Mouse (Mus musculus) heart, adult 9 months (tissue): Measurements from ENCODE around the gene Cpox.

ENCODE experiments used
- DNase-seq, 2 experiments: peaks; one replicate each; pipeline ENCODE4 v3.0.0; 2022; ENCODE audit warnings: low spot score in 2 of 2

The Cpox gene

DNA sequence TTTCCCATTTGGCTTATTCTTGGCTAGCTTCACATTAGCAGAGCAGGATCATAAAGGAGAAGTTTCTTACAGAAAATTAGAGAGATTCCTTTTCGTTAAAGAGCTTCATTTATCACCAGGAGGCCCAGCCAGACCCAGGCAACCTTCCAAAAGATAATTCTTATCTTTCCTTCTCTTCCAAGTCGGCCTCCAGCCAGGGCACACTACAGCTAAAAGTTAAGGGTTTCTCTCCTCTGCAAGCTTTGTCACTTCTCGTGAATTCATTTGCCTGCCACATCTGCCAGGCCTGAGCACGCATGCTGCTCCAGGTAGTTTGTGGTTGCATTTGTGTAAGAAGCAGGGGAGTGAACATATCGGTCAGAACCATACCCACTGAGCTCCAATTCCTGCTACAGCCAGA, 828 bp upstream of the Cpox start:
- peak in 1 of 2 experiments; percentile 22 for DNase-seq

DNA sequence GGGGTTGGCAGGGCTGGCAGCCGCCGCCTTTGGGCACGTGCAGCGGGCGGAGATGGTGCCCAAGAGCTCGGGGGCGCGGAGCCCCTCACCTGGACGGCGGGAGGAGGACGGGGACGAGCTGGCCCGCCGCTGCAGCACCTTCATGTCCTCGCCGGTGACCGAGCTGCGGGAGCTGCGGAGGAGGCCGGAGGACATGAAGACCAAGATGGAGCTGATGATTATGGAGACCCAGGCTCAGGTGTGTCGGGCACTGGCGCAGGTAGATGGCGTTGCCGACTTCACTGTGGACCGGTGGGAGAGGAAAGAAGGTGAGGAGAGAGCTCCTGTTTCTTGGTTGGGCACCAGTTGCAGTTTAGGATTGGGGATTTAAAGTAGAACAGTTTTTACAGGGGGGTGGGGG, 551 bp downstream of the Cpox start:
- DNase-seq, result no peak

DNA sequence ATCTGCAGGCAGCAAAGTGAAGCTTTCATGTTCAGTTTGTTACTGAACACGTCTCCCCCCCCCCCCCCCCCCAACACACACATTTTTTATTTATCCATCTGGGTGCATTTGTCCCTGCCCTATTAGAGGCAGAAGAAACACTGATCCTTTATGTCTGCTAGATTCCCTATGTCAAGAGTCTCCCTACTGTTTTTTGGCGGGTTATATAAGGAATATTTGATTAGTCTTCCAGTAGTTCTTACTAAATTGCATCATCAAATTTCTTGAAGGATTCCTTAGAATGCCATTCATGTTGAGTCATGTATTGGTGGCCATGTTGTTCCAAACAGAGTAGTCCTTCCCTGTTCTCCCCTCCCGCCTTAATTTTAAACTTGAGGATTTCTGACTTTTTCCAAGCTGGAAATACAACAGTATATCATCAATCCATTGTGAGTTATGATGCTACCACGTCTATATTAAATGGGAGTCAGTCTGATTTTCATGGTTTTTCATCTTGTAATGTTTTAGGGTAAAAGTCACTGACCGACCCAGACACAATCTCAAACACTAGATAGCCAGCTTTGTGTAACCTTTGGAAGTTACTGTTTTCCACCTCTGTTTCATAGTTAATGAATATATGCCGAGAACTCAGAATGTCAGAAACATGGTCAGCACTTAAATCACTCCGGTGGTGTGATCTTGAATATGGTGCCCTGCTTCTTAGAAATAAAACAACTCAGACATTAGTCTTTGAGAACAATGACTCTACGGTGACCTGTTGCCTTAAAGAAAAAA, 1.3 kb downstream of the Cpox start:
- no peak for DNase-seq

DNA sequence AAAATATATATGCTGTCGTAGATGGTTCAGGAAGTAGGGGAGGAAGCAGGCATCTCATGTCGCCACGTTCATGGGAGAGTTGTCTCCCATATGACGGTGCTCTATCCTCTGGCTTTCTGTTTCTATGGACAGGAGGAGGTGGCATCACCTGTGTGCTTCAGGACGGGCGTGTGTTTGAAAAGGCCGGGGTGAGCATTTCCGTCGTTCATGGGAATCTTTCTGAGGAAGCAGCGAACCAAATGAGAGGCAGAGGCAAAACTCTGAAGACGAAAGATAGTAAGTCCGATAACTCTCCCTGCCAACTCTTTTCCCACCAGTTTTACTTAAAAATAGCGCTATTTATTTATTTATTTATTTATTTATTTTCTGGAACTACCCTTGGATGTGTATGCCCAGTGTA, 2.3 kb downstream of the Cpox start:
- no peak for DNase-seq

DNA sequence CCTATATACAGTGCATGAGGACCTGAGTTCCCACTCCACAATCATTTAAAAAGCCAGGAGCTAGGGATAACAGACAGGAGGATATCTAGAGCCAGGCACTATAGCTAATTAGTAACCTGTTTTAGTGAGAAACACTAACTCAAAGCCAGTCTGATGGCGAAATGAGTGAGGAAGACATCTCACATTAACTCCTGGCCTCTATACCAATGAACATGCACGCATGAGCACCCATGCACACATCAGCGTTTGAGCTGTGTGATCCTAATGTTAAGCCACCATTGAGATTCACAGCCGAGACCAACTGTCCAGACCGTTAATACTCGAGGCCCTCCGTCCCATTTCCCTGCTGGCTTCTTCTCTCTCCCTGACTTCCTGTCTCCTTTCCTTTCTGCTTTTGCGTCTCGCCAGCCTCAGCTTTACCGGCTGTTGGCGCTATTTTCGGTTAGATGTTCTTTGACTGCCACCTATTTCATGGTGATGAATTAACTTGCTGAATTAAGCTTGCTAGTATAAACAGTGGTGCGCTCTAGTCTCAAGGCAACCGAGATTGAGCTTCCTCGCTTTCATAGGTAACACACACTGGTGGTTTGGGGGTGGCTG, 3.8 kb downstream of the Cpox start:
- DNase-seq, result no peak

DNA sequence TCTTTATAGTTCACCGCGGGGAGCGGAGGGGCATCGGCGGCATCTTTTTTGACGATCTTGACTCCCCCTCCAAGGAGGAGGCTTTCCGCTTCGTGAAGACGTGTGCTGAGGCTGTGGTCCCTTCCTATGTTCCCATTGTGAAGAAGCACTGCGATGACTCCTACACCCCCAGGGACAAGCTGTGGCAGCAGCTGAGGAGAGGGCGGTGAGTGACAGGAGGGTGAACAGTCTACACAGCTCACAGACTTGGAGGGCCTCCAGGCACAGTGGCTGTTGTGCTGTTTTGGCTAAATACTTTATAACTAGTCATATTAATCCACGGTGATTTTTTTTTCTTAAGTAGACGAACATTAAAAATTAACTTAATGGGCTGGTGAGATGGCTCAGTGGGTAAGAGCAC, 5.2 kb downstream of the Cpox start:
- no peak for DNase-seq

DNA sequence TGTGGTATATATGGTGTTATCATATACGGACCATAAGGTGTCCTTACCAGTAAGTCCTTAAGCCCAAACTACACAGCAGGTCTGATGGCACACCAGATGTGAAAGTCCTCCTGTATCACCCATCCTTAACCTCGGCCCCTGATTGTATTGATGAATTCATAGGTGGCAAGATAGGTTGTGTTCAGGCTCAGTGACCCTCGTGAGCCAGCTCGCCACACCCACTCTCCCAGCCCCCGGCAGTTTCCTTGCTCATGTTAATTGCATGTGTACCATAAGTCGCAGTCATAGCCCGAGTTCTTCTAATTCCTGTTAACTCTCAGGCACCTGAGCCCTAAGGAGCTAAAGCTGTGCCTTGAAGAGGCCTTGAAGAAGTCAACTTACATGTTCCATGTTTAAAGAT, 6.1 kb downstream of the Cpox start:
- no peak for DNase-seq

DNA sequence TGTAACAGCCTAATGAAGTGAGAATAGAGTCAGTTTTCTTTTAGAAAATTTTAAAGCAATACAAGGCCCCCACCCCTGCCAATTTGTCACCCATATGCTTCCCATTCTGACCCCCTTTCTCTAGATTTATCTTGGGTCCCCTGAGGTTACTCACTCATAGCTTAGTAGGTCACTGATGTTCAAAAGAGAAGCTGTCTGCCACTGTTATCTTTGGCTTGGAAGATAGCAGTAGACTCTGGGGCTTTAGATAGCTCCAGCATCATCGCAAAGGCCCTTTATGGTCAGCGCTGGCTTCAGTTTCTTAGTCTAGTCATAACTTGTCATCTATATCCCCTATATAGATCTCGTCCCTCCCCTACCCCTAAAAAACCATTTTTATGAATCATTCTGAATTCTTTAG, 6.5 kb downstream of the Cpox start:
- DNase-seq, result no peak

DNA sequence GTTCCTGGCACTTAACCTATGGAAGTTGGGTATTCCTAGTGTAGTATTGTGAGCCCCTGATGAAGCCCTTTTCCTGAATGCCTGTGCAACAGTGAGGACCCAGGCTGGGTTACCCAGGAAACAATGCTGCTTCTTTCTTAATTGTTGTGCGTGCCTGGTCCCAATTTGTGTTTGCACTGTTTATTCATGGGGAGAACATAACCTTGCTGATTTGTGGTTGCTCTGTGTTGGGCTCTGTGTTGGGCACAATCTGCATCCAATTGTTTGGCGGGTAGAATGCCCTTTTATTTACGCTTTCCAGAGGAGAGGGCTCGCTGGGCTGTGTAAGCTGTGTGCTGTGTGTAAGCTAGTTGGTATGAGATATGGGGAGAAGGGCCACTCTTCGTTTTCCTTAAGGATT, 7.4 kb downstream of the Cpox start:
- no peak for DNase-seq

DNA sequence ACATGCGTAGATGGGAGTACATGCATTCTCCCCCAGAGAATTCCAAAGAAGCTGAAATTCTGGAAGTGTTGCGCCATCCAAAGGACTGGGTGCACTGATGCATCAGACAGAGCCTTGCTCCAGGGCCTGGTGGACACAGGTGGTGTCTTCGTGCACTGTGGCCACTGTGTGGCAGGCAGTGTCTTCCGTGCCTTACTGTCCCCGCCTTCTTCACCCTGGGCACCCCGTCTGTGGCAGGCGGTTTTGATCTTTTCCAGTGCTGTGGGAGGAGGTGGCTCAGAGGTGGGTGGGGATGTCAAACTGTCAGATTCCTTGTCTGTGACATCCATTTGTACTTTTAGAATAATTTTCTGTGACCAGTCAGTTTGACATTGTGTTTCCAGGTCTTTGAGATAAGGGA, 8.6 kb downstream of the Cpox start:
- DNase-seq, result no peak

DNA sequence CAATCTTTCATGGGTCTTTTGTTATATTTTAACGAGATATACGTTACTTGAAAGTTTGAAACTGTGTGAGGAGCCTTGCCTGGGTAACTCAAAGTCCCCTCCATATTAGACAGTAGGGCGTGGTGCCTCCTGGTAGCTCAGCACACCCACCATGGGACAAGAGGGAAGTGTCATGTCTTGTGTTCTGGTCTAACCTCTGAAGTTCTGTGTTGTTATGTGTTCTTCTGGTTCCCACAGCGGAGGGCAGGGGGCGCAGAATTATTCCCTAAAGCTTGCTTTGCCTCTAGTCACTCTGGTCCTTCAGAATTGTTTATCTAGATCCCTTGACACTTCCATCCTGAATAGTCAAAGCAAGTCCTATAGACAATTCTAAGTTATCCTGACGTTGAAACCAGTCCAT, 12.0 kb downstream of the Cpox start:
- no peak for DNase-seq

DNA sequence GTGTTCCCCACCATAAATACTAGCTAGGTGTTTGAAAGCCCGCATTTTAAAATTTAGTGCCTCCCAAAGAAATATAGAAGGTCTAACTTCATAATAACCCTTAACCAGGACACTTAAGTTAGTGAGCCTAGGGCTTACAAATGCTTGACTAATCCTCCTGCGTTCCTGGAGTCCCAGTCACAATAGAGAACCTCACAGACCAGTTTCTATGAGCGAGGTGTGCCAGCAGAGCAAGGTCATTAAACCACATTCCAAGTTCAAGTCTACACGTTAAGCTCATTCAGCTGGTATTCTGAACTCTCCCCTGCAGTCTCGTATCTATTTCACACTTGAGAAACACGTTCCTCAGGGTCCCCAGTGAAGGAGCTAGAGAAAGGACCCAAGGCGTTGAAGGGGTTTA, 12.8 kb downstream of the Cpox start:
- DNase-seq, result no peak

DNA sequence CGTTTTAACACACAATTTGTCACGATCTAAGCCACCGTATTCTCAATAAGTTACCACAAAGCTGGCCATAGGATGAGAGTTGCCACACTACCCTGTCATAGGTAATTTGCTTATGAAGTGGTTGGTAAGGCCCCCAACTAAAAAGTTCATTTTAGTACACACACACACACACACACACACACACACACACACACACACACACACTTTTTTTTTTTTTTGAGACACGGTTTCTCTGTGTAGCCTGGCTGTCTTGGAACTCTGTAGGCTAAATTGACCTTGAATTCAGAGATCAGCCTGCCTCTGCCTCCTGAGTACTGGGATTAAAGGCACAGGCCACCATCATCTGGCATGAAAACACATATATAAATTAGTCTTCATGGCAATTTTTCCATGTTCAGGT, 13.8 kb downstream of the Cpox start:
- DNase-seq, result no peak

DNA sequence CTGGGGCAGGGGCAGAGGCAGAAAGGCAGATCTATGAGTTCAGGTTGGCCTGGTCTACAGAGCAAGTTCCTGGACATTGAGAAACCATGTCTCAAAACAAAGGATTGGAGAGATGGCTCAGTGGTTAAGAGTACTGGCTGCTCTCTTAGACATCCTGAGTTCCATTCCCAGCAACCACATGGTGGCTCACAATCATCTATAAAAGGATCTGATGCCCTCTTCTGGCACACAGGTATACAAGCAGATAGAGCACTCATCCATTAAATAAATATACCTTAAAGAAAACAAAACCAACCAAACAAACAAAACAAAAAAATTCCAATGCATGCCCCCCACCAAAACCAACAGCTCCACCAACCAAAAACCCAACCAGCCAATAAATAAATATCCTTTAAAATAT, 14.4 kb downstream of the Cpox start:
- no peak for DNase-seq

DNA sequence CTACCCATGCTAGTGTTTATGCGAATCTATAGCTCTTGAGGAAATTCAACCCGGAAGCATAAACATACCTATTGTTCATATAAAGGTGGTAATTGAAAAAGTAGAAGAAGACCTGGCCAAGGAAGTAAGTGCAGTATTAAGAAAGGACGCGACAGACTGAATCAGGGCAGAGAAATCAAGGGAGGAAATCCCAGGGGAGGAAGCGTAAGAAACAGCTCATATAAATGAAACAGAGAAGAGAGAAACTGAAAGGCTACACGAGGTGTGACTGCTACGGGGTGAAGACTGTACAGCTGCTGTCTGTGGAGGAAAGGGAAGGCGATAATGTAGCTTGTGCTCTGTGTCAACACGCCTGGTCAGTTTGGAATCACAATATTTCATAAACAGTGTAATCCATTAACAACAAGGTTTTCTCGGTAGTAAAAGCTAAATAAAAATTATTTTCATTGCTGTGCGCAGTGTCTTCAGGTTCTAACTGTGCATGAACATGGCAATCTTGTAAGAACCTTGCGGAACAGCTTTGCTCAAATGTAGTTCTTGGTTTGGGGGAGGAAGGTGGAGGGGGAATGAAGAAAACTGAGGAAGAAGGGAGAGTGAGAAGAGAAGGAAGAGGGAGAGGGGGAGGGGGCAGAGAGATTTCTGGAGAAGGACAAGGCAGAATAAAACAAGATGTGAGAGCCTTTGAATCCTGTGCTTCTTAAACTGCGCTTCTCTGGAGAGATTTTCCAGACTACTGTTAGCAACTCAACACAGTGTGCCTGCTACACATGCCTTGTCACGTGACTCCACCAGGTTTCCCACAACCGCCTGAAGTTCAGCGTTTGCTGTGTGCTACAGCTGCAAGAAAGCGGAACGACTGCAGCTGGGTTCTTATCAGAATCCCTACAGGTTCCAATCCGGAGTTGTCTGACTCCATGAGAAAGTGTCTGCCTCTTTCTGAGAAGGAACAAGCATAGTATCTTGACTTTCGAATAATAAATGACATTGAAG, 15.8 kb downstream of the Cpox start:
- peak; percentile 29 to 40 for DNase-seq

DNA sequence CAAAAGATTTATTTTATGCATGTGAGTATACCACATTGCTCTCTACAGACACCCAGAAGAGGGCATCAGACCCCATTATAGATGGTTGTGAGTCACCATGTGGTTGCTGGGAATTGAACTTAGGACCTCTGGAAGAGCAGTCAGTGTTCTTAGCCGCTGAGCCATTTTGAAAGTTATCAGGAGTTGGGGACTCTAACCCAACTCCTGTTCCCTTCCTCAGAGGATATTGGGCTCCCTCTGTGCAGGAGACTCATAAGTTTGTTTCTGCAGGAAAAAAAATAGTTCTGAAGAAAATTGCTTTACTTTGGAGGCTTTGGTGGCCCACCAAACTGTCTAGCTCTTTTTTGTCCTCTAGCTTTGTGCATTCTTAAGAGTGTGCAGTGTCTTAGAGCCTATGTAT, 18.4 kb downstream of the Cpox start:
- no peak for DNase-seq

DNA sequence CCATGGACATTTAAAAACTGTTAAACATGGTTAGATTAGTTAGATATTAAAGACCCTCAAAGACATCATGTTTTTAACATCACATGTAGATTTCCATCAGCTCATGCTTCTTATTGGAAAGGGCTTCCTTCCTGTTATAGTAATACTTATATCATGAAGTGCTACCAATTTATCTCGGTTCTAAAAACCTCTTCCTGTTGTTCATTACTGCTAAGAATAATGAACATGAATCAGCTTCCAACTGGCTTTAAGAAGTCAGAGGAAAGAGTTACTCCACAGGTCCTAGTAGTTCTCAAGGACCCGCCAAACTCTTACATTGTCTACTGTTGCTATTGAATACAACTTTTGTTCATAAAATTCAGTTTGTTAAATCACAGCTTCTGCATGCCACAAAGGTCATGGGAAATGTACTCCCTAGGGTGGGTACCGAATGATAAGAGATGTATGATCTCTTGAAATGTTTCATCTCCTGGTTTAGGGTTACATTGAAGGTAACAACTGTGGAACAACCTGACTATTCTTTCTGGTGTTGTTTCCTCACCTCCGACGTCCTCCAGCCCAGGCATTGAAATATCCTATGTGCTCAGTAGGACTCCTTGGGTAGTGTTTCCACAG, 19.6 kb downstream of the Cpox start:
- DNase-seq, result no peak

DNA sequence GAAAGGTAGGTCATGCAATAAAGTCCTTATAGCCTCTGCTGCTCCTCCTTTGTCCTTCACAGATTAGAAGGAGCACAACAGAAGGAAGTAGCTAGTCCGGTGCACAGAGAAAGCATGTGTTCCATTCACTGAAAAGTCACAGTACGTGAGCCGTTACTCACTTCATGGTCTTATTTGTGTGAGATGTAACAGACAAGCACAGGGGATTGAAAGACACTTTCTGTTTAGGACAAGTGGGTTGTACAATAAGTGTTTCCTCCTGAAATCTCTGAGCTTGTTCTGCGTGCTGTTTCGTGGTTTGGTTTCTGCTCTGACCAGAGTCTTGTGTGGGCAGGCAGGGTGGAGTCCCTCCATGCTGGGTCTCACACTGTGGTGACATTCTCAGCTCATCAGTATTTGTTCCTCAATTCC, 20.2 kb downstream of the Cpox start:
- DNase-seq, result no peak

DNA sequence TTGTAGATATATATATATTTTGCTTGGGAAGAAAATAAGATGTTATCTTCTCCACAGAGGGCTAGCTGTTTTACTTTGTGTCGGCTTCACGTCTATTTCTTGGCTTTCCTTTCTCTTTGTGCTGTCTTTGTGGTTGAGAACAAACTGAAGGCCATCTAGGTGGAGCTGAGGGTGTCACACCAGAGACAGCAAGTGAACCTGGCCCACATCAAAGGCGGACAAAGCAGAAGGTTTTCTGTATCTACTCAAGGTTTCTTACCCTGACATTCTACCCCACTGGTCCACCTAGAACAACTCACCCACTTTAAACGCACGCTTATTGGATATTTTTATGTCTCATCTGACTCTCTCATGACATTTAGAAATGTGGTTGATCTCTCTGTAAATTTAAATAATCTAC, 24.0 kb downstream of the Cpox start:
- DNase-seq, result no peak

DNA sequence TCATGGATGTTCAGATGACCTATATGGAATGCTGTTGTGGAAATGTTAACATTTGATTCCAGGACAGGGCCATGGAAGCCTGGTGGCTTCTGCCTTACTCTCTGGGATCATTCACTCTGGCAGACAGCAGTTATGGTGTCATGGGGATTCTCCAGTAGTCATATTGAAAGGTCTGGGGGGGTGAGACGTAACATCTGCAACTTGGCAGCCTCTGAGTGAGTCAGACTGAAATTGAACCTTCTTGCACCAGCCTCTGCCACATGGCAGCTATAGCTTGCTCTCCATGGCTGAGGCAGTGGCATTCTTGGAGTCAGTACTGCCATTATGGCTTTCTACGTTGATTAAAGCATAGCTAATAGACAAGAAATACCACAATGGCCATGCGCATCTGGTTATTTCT, 26.7 kb downstream of the Cpox start:
- no peak for DNase-seq

DNA sequence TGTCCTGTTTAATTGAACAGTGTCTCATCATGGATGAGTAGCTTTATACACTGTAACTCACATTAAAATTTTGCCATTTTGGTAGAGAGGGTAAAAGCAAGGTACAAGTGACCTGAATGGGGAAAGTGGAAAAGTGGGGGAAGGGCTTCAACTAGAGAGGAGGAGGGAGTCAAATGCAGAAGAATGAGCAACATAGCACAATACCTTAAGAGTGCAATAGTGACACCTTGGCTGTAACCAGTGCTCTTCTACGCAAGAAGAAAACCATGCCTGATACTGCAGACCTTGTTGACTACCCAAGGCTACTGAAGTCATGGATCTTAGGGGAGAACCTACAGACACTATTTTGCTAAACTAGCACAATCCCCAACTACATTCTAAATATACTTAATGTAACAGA, 27.2 kb downstream of the Cpox start:
- DNase-seq, result no peak

DNA sequence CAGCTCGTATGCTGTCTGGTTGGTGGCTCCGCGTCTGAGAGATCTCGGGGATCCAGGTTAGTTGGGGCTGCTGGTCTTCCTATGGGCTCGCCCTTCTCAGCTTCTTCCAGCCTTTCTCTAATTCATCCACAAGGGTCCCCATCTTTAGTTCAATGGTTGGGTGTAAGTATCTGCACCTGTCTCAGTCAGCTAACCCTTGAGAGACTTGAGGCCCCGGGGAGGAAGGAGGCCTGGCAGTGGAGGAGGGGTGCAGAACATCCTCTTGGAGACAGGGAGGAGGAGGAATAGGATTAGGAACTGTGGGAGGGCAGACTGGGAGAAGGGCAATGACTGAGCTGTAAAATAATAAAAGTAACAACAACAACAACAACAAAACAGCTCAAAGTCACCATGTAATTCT, 30.1 kb downstream of the Cpox start:
- no peak for DNase-seq
